Mouse (Mus musculus): ENCODE measurements around the gene Dnah14.

Dnah14 gene

DNA sequence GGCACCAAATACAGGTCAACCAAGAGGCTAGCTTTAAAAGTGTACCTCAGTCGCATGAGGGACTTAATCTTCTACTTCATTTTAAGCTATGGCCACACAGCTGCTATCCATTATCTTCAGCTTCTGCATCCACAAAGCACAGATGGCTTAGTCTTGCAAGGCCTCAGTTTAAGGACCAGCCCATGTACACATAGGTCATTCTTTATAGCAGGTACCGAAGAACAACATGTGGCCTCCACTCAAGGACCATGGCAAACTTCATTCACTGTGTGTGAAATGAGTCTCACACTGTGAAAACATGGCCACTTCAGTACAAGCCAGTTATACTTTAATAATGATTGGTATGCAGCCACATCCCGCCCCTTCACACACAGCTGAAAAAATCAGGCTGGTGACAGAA lies 34.8 kb downstream of the Dnah14 start:
- no peak for DNase-seq

DNA sequence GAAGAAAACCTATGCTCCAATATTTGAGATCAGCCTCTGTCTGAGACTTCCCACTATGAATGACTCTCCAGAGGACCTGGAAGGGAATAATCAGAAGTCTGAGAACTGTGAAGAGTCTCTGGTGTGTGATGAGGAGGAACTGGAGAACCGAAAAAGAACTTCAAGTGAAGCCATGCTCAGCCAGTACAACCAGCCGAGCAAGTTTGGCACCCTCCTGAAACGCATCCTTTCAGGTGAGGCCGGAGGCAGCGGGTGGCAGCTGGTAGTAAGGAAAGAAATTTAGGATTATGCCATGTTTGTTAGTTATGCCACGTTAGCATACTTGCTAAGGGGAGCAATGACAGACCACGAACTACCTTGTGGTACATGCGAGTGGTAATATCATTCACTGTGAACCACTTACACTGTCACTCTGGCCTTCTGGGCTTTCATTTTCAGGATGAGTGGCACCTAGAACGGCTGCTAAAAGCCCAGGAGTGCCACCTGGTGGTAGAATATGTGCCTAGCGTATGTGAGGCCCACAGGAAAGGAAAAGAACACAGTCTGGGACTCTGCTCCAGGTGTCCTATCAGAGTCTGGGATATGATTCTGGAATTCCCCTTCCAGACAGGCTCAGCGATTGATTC lies 39.6 kb downstream of the Dnah14 start:
- peak; percentile 82 for DNase-seq

DNA sequence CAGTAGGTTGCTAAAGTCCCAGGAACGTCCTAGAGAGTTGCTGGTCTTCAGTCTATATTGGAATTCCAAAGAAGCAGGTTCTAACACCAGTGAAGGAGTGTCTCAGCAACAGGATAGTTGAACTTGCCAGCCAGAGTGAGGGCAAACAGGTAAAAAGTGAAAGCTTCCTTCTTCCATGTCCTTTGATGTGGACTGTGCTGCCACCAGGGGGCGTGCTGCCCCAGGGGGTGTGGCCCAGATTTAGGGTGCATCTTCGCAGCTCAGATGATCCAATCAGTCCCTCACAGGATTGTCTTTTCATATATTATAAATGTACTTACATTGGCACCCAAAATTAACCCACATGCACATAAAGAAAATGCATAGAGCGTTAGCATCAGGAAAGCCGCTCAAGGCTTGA lies 41.0 kb downstream of the Dnah14 start:
- peak; percentile 81 for DNase-seq

DNA sequence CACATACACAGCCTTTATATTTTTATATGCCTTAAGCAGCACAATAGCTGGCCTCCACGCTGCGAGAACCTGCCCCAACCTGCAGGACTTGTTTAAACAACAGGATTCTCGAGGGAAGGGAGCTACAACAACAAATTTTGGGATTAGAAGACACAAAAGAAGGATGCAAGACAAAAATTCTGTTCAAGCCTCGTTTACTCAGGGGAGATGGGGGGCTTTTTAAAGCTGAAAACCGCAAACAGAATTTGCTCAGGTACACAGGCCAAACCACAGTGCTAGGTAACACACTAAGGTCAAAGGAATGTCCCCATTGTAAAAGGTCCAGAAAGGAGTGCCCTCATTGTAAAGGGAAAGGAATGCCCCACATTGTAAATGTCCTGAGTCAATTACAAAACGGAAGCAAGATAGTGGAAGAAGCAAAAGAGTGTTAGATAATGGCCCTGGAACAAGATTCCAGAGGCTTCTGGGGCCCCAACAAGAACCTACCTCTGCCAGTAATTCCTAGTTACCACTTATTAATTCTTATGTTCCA lies 46.9 kb downstream of the Dnah14 start:
- DNase-seq = no peak

DNA sequence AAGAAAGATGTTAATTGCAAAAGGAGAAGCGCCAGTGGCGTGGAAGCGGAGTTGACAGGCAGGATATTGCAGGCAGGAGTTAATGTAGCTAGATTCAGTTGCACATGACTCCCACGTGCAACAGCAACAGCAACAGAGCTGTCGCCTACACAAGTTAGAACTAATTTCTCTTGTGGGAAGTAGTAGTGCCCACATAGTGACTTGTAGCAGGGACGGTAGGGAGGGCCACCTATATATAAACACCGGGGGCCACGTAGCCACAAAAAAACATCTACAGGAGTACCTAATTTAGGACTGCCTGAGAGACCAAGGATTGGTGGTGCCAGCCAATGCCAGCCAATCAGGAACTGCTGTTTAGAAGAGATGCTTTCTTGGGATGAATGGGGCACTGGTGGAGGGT lies 48.5 kb downstream of the Dnah14 start:
- DNase-seq = no peak

DNA sequence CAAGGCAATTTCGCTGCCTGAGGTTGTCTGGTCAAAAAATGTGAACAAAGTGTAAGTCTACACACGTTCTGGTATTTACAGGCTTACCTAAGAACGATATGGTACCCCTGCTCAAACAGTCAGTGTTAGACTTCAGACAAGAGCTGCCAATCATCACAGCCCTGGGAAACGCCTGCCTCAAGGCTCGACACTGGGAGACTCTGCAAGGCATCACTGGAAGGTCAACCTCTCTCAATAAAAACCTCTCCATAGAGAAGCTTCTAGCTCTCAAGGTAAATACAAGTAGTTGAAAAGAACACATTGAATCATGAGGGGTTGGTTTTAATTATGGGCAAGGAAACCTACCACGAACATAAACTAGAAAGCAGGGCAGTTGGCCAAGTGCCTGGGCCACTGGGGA lies 51.9 kb downstream of the Dnah14 start:
- no peak for DNase-seq

DNA sequence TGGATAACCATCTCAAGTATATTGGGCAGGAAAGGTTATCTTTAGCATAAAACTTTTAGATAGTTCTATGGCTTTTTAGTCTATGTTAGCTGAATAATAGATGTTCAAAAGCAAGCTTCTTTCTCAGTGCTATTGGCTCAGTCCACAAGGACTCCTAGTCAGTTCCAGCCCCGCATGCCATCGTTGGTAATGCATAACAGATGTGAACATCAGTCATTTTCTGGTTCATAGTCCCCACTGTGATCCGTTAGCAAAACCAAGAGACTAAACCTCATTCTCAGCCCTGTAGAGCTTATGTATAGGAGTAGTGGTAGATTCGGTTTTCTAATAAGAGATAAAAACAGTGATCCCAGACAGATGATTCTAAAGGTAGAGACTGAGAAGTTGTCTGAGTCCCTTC lies 55.0 kb downstream of the Dnah14 start:
- DNase-seq = no peak

DNA sequence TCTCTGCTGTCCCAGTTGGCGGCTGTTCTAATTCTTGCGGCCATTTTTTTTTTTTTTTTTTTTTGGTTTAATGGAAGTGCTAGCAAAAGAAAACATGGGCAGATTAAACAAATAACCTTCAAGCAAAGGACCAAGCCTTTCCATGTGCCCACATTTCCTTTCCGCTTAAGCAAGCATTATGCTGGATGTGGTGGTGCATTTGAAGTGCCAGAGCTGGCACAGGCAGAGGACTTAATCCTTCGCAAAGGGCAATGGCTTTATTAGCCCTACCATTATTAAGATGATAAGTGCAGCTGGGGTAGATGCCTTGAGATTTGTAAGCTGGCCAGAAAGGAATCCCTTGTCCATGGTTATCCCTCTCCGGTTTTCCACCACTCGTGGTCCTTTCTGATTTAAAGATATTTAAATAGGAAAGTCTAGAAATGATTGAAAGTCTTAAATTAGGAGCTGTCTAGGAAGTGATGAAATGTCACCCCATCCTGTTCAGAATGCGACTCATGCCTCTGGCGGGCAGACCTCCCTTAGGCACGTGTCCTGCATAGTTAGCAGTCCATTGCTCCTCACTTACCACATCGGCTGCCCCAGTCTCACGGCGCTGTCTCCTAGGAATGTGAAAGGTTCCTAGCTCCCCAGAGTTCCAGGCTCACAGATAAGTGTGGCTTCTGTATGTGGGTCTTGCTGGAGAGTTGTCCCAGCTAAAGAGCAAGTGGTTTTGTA lies 61.8 kb downstream of the Dnah14 start:
- no peak for DNase-seq

DNA sequence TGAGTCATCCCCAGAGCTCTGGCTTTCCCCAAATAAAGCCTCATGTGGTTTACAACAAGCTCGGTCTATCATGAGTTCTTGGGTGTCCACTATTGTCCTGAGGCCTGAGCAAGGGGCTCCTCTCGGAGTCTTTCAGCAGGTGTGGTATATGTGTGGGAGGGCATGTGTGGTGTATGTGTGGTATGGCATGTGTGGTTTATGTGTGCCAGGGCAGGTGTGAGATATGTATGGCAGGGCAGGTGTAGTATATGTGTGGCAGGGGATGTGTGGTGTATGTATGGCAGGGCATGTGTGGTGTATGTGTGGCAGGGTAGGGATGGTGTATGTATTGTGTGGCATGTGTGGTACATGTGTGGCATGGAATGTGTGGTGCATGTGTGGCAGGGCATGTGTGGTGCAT lies 64.0 kb downstream of the Dnah14 start:
- DNase-seq = no peak

DNA sequence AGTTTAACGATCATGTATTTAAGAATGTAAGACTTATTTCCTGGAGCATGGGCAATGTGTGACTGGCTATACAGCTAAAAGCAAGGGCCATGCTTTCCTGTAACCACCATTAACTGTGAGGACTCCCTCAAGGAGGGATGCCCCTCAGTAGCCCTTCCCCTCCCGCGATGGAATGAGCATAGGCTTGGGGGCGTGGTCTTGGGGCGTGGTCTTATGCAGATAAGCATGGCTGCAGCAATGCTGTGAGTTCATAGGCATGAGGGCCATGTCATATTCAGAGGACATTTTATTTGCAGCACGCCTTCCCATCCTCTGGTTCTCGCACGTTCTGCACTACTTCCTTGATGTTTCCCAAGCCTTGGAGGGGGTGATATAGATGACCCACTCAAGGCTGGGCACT lies 71.1 kb downstream of the Dnah14 start:
- peak; percentile 36 for DNase-seq

DNA sequence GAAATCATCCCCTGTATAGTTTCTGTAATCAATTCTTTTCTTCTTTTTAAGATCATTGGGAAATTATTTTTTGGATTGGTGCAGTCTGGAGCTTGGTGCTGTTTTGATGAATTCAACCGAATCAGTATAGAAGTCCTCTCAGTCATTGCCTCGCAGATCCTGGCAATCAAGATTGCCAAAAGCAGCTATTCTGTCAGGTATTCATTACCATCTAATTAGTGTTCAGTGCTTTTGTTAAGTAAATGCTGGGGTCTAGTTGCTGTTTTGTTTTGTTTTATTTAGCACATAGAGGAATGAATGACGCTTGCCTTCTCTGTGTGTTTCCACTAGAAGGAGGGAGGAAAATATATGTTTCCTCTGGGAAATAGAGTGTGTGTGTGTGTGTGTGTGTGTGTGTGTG lies 77.1 kb downstream of the Dnah14 start:
- no peak for DNase-seq

DNA sequence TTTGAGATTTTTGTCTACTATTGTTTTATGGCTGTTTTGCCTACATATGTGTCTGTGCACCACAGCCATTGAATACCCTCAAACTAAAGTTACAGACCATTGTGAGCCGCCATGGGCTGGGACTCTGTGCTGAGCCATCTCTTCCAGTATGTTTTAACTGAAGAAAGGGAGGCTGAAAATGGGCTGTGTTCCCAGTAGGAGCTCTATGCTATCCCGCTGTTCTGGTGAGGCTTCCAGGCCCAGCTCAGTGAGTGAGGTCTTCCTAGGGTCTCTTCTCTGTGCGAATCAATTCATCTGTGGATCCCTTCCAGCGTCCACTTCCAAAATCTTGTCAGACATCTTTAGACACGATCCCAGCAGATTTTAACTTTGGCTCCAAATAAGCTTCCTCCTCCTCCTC lies 80.1 kb downstream of the Dnah14 start:
- DNase-seq = no peak

DNA sequence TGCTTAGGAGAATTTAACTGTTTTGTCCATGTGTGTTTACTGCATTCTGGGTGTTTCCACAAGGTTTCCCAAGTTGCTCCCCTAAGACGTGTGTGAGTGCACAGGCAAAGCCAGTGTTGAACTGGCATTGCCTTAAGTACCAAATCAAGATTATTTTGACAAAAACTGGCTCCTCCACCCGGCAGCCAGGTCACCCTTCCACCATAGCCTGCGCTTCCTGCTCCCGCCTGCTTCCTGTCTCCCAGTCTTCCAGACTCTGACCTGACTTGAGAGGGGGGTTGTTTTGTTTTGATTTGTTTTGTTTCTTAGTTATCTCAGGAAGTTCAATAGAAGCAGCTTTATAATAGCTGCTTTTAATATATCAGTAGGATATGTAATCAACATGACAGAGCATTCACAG lies 90.4 kb downstream of the Dnah14 start:
- DNase-seq = no peak

DNA sequence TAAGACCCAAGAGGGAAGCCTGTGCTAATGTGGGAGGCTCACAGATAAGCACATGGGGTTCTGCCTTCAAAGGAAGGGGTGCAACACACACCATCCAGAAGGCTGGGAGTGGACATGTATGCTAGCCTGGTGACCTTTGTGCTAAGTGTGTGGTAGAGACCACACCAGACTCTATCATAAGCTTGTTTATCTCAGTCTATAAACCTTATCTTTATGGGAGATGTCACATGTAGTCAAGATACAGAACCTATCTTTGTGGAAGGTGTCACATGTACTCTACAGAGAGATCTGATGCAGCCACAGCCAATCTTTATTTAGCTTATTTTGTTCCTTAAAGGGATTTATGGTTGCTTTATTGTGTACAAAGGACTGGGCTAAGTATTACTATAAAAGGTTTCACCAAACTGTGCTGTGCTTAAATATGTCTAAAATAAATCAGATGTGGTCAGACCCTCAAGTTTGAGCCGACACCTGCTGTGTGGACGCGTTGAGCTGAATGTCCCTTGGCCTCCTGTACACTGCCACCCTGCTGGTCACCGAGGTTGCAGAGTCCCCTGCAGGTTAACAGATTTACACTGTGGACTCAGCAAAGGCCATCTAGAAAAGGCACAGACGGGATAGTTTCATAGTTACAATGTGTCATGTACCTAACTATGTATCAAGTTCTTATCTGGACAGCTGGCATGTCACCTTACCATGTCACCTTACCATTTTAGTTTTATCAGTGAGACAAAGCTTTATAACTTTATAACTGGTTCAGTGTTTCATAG lies 118.6 kb downstream of the Dnah14 start:
- no peak for DNase-seq

DNA sequence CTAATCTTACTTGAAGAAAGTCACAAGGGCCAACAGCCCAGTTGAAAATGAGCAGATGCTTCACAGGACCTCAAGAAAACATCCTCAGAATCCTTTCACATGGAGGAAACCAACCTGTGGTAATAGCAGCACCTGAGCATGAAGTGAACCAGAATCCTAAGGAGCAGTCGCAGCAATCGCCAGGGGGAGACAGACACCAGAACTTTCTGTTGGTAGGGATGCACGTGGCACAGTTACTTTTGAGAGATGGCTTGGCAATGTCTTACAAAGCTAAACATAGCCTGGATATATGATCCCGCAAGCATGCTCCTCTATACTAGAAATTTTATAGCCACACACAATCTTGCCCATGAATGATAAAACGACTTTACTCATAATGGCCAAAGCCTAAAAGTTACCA lies 152.3 kb downstream of the Dnah14 start:
- peak; percentile 76 for DNase-seq

DNA sequence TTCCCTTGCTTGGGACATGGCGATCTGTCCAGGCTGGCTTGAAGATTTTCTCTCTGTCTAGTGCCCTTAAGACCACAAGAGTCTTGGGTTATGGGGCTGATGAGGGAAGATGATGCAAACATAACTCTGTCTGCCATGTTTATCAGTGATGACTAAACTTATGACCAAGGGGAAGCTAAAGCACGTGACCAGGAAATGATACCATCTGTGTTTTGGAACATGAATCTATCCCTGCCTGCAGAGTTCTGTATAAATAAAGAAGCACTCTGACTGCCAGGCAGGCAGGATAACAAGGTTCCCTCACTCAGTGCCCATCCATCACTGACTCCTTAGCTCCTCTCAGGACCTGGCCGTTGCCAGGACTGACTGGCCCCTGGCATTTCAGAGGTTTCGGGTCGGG lies 157.2 kb downstream of the Dnah14 start:
- DNase-seq = no peak

DNA sequence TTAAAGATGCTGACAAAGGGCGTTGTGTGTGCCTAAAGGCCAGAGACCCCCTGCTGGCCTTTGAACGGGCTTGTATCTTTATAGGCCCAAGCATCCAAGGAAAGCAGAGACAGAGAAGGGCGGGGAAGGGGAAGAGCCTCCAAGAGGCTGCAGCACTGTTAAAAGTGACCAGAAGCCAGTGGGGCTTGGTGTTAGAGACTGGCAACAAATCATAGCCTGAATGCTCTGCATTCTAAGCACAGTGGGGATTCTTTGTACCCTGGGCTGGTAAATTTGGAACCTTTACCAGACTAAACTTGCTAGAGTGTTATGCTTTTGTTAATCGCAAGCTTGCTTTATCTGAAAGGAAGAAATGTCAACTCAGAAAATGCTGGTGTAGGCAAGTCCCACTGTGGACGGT lies 163.9 kb downstream of the Dnah14 start:
- DNase-seq = no peak

DNA sequence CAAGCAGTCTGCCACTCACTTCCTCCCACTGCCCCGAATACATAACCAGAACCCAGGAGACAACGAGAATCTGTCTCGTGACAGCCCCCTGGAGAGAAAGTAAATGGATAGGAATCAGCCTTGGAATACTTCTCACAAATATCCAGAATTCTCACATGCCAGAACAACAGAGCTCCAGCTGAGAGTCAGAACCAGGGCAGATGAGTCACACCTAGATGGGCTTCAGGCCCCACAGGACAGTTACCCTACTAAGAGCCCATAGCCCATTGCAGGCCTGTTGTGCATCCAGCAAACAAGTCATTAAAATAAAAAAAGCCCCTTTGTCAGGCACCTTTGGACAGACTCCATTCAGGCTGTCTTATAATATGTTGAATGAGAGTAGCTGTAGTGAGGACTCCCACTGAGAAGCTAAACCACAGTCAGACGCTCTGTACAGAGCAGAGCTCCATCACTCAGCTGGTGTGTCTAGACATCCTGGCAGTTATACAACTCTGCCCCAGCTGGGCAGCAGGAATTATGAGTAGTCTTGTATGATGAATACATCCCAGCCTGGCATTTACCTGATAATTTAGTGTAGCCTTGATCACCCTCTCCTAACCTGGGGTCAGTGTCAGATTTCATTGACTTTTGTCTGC lies 166.0 kb downstream of the Dnah14 start:
- no peak for DNase-seq

DNA sequence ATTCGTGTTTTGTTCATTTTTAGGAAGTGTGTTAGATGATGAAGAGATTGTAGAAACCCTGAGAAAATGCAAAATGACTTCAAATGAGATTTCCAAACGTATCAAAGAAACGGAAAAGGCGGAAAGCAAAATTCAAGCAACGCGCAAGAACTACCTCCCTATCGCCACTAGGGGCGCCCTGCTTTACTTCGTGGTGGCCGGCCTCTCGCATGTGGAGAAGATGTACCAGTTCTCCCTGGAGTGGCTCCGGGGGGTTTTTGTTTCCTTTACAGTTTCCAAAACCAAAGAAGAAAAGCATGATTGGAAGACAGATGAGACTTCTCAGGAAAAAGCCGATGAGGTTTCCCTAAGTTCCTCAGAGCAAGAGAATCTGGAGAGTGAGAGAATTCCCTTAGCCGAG lies 193.0 kb downstream of the Dnah14 start:
- DNase-seq = peak; percentile 46

DNA sequence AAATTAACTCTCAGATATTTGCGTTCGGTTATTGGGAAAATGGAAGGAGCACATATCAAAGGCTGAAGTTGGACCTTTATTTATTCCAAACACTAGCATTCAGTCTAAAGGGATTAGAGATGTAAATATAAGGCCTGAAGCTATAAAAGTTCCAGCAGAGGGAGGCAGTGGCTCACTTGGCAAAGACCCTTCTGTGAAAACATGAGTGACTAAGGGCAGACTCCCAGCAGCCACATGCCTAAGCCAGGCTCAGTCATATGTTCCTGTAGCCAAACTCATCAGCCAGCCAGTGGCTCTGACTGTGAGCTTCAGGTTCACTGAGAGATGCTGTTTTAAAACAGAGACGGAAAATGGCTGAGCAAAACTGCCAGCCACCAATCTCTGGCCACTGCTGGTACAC lies 195.5 kb downstream of the Dnah14 start:
- DNase-seq = no peak

DNA sequence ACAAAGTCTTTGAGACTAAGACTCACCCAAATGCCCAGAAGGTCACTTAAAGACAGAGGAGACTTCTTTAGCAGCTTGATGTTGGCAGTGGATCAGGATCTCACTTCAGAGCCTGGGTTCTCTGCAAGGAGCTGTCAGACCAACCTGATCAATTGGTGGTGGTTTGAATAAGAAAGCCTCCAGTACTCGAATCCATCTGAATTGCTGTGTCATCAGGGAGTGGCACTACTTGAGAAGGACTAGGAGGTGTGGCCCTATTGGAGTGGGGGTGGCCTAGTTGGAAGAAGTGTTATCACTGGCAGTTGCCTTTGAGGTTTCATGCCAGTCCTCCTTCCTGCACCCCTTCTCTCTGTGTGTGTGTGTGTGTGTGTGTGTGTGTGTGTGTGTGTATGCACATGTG lies 200.2 kb downstream of the Dnah14 start:
- no peak for DNase-seq

DNA sequence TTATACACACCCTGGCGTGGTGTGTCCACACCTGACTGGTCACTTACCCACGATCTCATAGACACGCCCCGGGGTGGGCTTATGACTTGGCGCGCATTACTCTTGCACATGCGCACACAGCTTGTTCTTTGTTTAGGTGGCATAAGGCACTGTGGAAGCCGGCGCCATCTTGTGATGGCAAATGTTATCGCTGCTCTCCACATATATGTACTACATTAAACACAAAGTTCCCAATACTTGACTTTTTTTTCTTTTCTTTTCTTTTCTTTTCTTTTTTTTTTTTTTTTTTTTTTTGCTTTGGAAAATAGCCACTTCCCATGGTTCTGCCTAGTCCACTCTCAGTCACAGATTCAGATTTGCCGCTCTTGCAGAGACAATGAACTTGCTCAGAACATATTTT lies 206.2 kb downstream of the Dnah14 start:
- peak; percentile 32 for DNase-seq

DNA sequence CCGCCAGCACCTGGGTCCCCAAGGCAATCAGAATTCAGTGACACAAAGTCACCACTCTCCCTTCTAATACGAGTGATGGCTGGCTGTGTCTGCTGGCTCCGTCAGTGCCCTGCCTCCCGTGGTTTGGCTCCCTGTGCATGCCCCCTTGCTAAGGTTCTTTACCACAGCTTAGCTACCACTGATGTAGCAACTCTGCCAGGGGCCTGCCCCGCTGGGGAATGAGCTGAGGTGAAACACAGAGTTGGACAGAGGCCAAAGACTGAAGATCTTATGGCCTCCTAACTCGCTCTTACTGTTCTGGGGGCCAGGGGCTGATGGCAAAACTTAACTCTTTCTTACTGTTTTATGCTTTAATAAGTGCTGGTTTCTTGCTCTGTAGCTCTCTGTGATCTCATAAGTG lies 213.6 kb downstream of the Dnah14 start:
- no peak for DNase-seq

DNA sequence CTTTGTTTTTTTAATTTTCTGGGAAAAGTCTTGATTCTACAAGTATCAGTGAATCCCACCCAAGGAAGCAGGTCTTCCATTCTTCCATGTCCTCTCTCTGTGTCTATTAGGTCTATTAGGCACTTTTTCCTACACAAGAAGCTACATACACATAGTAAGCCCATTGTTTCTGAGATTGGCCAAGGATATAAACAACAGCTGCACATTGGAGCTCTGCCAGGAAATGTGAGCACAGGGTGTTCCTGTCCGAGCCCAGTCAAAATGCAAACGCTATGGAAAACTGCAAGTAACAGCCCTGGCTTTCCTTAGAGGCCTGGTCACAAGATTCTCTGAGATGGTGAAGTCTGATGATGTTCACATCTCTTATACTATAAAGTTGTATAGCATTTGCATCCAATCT lies 217.2 kb downstream of the Dnah14 start:
- DNase-seq = no peak
